Mouse (Mus musculus) regulatory T cell (primary cell): ENCODE data around the gene Atf6.

Experiments
- in situ Hi-C: fragments of 300-600 bp; cut with MboI, MseI; formaldehyde crosslinking; loops from one replicate; pipeline ENCODE4 v1.15.1; 2025; ENCODE audit warnings: high pct_unique_total_duplicates

Atf6 gene

DNA sequence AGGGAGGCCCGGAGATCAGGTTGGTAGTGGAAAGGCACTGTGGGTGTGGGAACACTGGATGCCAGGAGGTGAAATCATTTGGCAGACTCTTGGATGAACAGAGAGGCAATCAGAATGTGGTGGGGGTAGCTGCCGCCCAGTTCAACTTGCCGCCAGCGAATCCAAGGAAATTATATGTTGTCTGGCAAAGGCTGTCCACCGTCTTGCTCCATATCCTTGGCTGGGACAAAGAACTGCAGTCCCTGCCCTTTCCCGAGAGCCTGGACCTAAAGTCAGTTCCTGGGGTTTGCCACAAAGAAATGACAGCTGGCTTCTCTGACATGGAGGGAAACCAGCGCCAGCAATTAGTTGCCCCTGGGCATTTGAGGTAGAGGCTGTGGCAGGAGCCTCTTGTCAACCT is 202.4 kb downstream of the Atf6 start:
- in situ Hi-C loops: no loop called here

DNA sequence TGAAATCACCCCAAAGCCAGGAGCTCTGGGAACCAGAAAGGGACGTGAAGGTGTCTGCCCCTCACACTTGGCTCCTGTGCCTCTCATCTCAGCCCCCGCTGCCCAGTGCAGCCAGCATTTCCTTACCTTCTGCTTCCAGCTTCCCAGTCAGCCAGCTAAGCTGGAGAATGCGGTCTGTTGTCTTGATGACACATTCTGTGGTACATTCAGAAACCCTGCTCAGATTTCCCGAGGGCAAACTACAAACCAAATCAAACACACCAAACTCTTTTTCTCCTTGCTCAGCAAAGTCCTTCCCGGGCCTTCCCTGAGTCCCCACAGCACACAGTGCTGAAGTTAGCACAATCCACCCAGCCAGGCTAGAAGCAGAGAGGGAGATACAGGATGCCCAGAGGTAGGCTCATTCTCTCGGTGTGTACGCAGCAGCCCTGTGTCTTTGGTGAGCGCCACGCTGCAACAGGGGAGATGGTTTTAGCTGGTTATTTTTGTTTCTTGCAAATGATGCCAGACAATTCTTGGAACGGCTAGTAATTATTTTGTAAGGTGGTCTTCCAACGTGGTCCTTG is 202.9 kb downstream of the Atf6 start:
- in situ Hi-C loops: no loop called here

DNA sequence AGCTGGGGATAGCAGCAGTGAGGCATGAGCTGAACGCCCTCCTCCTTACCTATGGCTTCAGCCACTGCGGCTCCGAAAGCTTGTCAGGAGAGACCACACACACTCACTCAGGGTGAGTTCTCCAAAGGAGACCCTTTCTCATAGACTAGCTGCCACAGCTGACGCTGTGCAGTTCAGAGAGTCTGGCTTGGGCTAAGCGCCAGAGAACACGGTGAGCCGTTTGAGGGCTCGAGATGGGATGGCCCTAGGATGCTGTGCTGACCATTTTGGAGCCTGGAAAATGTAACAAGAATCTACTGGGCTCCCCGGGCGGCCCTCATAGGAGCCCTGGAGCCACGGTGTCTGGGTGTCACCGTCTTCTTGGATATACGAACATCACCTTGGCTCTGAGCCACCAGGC is 208.3 kb downstream of the Atf6 start:
- in situ Hi-C loops: no loop called here

DNA sequence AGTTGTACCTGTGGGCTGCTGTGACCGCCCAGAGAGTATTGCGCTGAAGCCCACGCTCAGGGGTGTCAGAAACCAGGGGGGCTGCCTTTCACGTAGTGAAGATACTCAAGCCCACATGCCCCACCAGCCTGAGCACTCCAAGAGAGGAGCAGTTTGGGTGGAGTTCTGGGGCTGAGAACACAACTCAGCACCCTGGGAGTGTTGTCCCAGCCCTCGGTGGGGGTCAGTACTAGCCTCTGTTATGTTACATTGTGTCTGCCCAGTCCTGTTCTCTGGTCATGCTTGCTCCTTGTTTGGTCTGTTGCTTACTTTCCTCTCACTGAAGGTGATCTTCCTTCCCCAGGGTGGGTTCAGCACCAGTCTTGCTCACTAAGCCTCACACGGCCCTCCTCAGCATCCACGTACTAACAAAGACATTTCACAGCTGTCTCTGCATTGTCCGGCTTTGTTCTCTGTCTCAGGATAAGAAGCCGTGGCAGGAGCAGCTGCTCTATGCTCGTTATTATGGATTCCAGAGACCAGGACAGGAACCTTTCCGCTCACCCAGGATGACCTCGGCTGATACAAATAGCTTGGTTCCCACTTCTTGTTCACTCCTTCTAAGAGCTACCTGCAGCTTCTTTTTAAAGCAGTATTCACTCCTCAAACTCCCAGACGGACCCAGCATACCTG is 209.8 kb downstream of the Atf6 start:
- in situ Hi-C loops: no loop called here

DNA sequence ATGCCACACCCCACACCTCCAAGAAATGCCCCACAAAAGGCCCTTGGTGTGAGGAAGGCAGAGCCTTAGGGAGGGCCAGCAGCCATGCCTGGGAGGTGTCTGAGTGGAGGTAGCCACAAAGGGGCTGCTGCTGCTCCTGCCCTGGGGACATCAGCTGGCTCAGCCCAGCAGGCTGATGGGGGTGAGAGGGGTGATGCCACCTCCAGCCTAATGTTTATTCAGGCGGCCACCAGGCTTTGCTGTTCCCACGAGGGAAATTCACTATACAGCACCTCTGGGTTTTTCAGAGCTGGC is 210.4 kb downstream of the Atf6 start:
- in situ Hi-C loops: no loop called here

DNA sequence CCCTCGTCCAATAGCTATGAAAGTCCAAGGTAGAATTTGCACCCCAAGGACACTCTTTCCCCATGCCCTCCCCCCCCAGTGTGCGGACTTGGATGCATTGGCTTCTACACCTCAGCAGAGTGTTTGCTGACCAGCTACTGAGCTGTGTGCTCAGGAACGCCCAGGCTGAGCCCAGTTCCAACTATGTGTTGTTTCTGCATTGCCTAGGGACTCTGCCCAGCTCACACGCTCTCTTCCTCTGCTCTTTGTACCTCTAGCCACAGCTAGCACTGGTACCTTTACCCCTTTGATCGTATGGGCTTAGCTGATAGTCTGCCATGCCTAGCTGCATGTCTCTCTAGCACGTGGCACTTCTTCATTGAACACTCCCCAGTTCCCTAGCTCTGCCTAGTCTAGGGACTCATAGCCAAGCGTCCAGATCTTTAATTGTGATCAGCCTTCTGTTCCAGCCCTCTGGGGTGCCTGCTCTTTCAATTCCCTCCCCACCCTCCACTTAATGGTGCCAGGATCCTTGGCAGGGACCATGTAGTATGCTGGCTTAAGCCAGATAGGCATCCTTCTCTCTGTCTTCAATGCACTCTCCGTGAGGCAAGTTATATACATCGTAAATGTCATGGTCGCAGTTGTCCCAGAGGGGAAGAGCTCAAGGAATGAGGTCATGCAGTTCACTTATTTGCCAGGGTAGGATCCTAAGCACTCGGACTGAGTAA is 210.9 kb downstream of the Atf6 start:
- in situ Hi-C loops: no loop called here

DNA sequence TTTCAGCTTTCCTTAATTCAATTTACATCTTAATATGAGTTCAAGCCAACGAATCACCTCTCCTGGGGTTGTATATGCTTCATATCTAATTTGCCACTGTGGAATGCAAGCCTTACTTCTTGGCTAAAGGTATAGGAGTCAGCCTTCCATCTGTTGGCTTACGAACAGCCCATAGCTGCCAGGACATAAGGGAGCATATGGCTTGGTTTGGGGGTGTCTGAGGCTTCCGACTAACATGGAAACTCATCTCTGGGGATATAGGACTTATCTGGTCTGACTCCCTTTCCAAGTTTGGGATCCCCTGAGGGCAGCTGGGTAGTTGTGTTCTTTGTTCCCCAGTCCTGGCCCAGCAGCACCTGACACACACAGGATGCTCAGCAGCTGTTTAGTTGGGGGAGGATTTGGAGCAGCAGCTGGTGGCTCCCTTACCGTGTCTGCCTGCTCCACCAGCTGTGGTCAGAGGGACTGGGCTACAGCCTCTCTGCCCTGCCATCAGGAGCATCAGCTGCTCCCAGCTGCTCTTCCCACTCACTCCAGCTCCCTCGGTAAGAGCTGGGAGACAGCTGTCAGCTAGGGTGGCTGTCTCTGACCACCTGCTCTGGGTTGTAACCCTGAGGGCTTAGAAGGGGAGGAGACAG is 212.2 kb downstream of the Atf6 start:
- in situ Hi-C loops: no loop called here
